Mouse (Mus musculus): Measurements from ENCODE around the gene Tmem231. TPM values are rescaled to one million over a fixed set of nuclear protein-coding genes. Genes with fewer than 3 reads are reported as not detected.
"Not testable (repeated sequence)": the region's sequence is repeated elsewhere in the genome, so short reads cannot be mapped to it uniquely, and the experiment has no call there.

The Tmem231 gene
- polyA plus RNA-seq, 1 experiment = 2.1 TPM

DNA sequence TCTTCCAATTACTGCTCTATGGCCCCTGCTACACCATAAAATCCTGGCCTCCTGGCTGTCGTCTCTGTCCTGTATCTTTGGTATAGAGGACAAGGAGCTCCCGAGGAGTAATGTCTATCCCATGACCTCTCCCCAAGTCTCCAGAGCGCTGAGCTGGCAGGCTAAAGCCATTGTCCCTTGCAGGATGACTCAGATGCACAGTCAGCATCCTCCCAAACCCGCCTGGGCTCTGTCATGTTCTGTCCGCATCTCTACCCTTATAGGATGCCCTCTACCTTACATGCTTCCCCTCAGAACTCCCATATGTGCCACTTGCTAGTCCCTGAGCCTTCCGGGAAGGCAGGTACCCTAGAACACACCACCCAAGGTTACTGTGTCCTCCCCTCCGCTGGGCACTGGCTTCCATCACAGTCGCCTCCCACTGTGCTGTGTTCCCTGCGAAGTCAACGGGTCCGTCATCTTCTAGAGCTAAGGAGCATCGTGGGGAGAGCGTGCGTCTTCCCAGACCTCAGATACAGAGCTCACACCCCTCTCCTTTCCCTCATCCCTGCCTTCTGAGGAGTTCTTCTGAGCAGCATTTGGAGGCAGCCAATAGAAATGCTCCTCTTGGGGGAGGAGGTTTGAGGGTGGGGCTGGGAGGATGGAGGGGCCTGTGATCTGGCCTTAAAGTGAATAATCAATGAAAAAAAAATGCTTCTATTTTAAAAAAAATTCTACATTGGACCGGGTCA, 27.1 kb upstream of the Tmem231 start:
- Histone ChIP-seq H3K4me3 (ENCODE audit: insufficient read depth, low read depth, low read length) (no peak overlapping the region), H3K4me1 (ENCODE audit: control insufficient read depth, insufficient read depth, insufficient read length, low read length) (no peaks in the 10 kb centered on the region), H3K27ac (replicated peaks; ENCODE audit: low read depth, low read length) (no peak overlapping the region)

DNA sequence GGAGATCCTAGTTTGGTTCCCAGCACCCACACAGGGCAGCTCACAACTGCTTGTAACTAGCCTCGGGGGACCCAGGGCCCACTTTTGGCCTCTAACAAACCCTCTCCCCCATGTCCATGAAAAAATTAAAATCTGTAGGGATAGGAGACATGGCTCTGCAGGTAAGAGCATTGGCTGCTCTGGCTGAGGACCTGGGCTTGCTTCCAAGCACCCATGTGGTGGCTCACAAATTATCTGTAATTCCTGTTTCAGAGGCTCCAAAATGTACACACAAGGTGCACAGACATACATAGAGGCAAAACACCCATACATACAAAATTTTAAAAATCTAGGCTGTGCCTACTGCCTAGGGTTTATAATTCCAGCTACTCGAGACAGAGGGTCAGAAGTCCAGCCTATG, 23.6 kb upstream of the Tmem231 start:
- Histone ChIP-seq H3K27ac (replicated peaks; ENCODE audit: low read depth, low read length) (no peak overlapping the region), H3K4me3 (ENCODE audit: insufficient read depth, low read depth, low read length) (no peak overlapping the region), H3K4me1 (ENCODE audit: control insufficient read depth, insufficient read depth, insufficient read length, low read length) (no peaks in the 10 kb centered on the region)

- Histone ChIP-seq H3K4me3 (ENCODE audit: insufficient read depth, low read depth, low read length) (no peak overlapping the region), H3K27ac (replicated peaks; ENCODE audit: low read depth, low read length) (no peak overlapping the region), H3K4me1 (ENCODE audit: control insufficient read depth, insufficient read depth, insufficient read length, low read length) (no peaks in the 10 kb centered on the region)
Observed at GRCm38 (mm10) chr8:111955879-111956278, 22.2 kb upstream of the Tmem231 start.

DNA sequence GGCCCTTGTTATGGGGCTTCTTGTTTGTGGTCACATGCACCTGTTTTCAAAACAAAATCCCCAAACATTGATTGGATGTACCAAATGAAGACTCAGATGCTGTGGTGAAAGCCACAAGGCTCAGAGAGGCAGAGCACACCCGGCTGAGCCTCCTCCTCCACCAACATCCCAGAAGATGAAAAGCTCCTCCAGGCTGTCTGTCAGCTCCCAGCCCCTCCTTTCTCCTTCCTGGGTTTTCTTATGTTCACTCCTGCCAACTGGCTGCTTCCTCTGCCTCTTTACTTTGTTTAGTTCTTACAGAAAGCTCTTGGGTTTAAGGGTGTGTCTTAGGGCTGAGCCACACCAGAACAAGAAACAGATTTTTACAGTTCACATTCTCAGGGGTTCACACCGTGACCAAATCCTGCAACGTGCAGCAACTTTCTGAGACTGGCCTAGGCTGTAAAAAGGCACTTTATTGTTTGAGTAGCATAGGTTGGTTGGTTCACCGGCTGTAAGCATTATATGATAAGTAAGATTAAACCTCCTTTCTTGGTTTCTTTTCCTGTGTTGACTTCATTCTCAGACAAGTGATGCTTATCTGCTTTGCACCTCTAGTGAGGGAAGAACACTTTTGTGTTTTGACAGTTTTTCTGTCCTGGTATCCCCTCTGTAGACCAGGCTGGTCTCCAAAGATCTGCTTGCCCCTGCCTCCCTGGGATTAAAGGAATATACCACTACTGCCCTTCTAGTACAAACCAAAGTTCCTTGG, 21.3 kb upstream of the Tmem231 start:
- Histone ChIP-seq H3K4me1 (ENCODE audit: control insufficient read depth, insufficient read depth, insufficient read length, low read length) (no peaks in the 10 kb centered on the region), H3K4me3 (ENCODE audit: insufficient read depth, low read depth, low read length) (no peak overlapping the region), H3K27ac (replicated peaks; ENCODE audit: low read depth, low read length) (no peak overlapping the region)

- Histone ChIP-seq H3K4me1 (ENCODE audit: control insufficient read depth, insufficient read depth, insufficient read length, low read length) (no peaks in the 10 kb centered on the region), H3K4me3 (ENCODE audit: insufficient read depth, low read depth, low read length) (no peak overlapping the region), H3K27ac (replicated peaks; ENCODE audit: low read depth, low read length) (no peak overlapping the region)
Observed at GRCm38 (mm10) chr8:111951936-111952335, 18.3 kb upstream of the Tmem231 start.

DNA sequence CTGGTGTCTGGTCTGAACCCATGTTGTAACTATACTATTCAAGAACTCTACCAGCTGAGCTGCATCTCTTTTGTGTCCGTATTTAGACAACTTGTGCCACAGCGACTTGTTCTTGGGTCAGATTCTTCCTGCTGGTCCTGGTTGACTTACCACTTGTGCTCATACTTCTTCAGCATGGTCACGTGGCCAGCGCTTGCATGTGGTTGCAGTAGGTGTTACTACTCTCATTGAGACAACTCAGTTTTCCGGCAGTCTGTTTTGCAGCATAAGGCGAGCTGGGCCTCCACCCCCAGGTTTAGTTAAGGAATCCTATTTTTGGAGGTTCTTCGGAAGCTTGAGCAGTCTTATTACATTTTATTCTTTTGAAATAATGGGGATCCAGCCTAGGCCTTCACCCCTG, 17.6 kb upstream of the Tmem231 start:
- no peak overlapping the region for H3K4me3 ChIP-seq (ENCODE audit: insufficient read depth, low read depth, low read length)
- no peak overlapping the region for H3K27ac ChIP-seq (replicated peaks; ENCODE audit: low read depth, low read length)
- H3K4me1 ChIP-seq (ENCODE audit: control insufficient read depth, insufficient read depth, insufficient read length, low read length) = no peaks in the 10 kb centered on the region

GRCm38 (mm10) chr8:111950846-111951245, 17.2 kb upstream of the Tmem231 start:
- Histone ChIP-seq H3K4me1 (ENCODE audit: control insufficient read depth, insufficient read depth, insufficient read length, low read length) (no peaks in the 10 kb centered on the region), H3K27ac (replicated peaks; ENCODE audit: low read depth, low read length) (no peak overlapping the region), H3K4me3 (ENCODE audit: insufficient read depth, low read depth, low read length) (no peak overlapping the region)

DNA sequence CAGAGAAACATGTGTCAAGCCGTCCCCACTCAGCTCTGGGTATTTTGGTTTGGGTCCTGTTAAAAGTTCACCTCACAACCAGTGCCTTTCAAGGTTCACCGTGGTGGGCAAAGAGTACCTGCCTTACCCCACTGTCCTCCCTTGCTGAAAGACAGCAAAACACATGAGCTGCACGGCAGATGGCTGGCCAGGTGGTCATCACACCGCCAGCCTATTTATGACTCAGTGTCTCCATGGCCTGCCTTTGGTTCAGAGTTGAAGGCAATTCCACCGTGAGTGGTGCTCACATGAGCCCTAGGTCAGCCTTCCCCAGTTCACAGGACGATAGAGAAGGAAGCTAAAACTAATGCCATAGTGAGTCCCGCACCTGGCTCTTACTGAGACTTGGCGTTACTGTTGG, 14.3 kb upstream of the Tmem231 start:
- Histone ChIP-seq H3K4me3 (ENCODE audit: insufficient read depth, low read depth, low read length) (no peak overlapping the region), H3K27ac (replicated peaks; ENCODE audit: low read depth, low read length) (no peak overlapping the region), H3K4me1 (ENCODE audit: control insufficient read depth, insufficient read depth, insufficient read length, low read length) (no peaks in the 10 kb centered on the region)

DNA sequence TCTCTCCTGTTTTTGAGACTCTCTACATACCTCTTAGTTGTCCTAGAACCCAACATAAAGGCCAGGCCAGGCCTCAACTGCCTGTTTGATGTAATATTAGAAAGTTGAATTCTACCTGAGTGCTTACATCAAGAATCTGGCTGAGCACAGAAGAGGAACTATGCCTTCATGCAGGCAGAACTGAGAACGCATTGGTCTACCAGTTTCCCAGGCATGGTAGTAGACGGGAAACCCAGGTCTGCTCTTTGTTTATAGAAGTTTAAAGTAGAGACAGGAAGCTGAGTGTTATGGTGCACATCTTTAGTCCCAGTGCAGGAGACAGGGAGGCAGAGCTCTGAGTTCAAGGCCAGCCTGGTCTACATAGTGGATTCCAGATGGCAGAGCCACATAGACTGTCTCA, 13.5 kb upstream of the Tmem231 start:
- Histone ChIP-seq H3K4me1 (ENCODE audit: control insufficient read depth, insufficient read depth, insufficient read length, low read length) (no peaks in the 10 kb centered on the region), H3K4me3 (ENCODE audit: insufficient read depth, low read depth, low read length) (no peak overlapping the region), H3K27ac (replicated peaks; ENCODE audit: low read depth, low read length) (no peak overlapping the region)

- Histone ChIP-seq H3K4me1 (ENCODE audit: control insufficient read depth, insufficient read depth, insufficient read length, low read length) (0 out of 2 replicates have a peak, but pooled peaks cover 6% of the 10 kb centered on the region), H3K4me3 (ENCODE audit: insufficient read depth, low read depth, low read length) (no peak overlapping the region)
Observed at GRCm38 (mm10) chr8:111943544-111943943, 9.9 kb upstream of the Tmem231 start.

DNA sequence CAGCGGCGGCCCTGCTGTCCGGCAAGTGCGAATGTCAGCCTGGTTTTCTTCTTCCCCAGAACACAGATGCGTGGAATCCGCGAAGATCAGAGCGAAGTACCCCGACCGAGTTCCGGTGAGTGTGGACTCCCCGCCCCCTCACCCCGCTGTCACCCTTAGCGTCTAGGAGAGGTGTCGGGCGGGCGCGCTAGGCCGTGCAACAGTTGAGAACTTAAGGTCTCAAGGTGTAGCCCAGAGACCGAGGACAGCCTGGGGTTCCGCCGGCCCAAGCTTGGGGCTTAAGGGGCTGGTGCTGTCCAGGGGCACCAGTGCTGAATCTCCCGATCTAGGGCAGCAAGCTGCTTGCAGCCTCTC, 7.4 kb upstream of the Tmem231 start:
- Histone ChIP-seq H3K4me3 (ENCODE audit: insufficient read depth, low read depth, low read length) (peak overlapping the region; percentile 92), H3K27ac (replicated peaks; ENCODE audit: low read depth, low read length) (peak overlapping the region; percentile 43), H3K4me1 (ENCODE audit: control insufficient read depth, insufficient read depth, insufficient read length, low read length) (0 out of 2 replicates have a peak, but pooled peaks cover 6% of the 10 kb centered on the region)

More at GRCm38 (mm10) chr8:111943544-111943943, 9.9 kb upstream of the Tmem231 start:
- no peak overlapping the region for H3K27ac ChIP-seq (replicated peaks; ENCODE audit: low read depth, low read length)

DNA sequence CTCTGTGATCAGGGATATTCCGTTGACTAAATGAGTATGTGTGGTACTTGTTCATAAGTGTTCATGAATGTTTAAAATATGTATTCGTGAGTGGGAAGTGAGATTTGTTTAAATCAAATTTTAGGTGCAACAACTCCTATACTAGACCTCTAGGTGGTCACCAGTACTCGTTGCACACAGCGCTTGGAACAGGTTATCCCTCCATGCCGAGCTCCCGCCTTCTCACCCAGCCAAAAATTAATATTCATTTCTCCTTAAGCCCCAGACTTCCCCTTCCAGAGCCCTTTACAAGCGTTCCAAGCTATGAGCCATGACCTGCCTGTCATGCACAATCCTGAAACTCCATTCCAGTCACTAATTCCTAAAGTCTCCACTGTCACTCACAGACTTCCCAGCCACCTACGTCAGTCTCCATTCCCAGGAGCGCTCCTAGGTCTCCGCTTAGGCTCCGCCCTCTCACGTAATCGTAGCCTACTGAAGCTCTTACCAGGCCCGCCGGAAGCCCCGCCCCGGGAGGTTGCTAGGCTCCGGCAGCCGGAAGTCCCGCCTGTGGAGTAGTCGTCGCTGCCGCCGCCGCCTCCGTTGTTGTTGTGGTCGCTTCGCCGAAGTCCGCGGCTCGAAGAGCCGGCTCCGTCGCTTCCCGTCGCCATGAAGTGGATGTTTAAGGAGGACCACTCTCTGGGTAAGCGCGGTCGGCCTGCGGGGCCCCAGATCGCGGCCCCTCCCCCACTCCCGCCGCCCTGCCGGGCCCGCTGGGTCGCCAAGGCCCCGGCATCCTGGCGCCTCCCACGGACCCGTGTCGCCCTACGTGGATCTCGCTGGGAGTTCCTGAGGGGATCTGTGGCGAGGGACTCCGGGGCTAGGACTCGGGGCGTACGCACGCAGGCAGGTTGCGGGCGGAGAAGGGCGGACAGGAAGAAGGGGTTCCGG, 6.8 kb upstream of the Tmem231 start, which contains the start of gene Gabarapl2:
TSS of gene Gabarapl2 (plus strand) at position 533 of the 930 bp plus-strand sequence.
- Histone ChIP-seq H3K4me1 (ENCODE audit: control insufficient read depth, insufficient read depth, insufficient read length, low read length) (0 out of 2 replicates have a peak, but pooled peaks cover 6% of the 10 kb centered on the region), H3K4me3 (ENCODE audit: insufficient read depth, low read depth, low read length) (peak within 1 kb of the TSS; percentile 92), H3K27ac (replicated peaks; ENCODE audit: low read depth, low read length) (peak within 1 kb of the TSS; percentile 64)

DNA sequence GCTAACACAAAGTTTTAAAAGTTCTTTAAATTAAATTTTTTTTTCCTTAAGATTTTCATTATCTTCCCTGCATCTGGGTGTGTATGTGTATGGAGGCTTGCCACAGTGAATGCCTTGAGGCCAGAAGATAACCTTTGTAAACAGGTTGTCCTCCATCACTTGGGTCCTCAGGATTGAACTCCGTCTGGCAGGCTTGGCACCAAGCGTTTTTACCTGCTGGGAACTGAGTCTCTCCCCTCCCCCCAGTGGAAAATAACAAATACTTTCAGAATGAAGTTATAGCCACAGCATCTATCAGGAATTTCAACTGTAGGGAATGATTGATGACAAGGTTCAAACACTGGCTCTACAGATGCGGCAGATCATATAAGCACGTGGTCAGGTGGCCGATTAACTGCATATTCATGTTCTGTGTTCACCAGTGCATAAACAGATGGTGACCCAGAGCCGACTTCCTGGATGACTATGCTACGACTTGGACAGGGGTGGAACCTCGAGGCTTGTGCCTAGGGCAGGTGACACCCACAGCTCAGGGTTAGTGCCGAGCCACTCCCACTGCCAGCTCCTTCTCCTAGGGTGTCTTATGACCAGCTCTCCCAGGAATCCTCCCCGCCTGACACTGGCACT, 5.9 kb upstream of the Tmem231 start:
- Histone ChIP-seq H3K27ac (replicated peaks; ENCODE audit: low read depth, low read length) (0 out of 2 replicates have a peak overlapping the region, but pooled peaks have one; percentile 2), H3K4me3 (ENCODE audit: insufficient read depth, low read depth, low read length) (peak overlapping the region; percentile 61), H3K4me1 (ENCODE audit: control insufficient read depth, insufficient read depth, insufficient read length, low read length) (0 out of 2 replicates have a peak, but pooled peaks cover 6% of the 10 kb centered on the region)

- not testable (repeated sequence) for H3K4me1 ChIP-seq (ENCODE audit: control insufficient read depth, insufficient read depth, insufficient read length, low read length); H3K4me3 ChIP-seq (ENCODE audit: insufficient read depth, low read depth, low read length); H3K27ac ChIP-seq (replicated peaks; ENCODE audit: low read depth, low read length)
Observed at GRCm38 (mm10) chr8:111938076-111938985, 4.7 kb upstream of the Tmem231 start.
